Mouse (Mus musculus) E14TG2a.4 (cell line): ENCODE data around the gene Mdga2.

Source experiments
- CTCF ChIP-seq: conservative IDR thresholded peaks from 2 replicates; pipeline ENCODE4 v1.5.1; 2014; ENCODE audit warnings: low read length
- POU5F1 ChIP-seq: IDR thresholded peaks from 2 replicates; pipeline ENCODE4 v1.6.1; 2014; ENCODE audit warnings: low read length, borderline replicate concordance

DNA sequence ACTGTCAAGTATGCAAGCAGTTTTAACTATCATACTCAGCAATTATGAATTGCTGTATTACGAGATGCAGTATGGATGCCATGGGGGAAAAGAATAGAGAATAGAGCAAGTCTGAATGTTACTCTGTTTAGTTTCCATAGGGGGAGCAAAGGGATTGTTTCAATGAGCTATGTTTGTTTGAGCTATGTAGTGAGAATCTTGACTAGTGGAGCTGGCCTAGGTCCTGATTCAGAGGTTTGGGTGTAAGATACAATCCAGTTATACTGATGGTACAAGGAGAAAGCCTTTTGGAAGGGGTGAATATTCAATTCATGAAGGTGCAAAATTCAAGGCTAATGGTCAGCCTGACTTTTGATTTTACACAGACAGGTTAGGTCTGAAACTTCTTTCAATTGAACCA, 45.1 kb upstream of the Mdga2 start:
- TF ChIP-seq CTCF: no peak
- TF ChIP-seq POU5F1: no peak
